Mouse (Mus musculus): Measurements from ENCODE around the gene Gdpgp1. TPM values are rescaled to one million over a fixed set of nuclear protein-coding genes. Genes with fewer than 3 reads are reported as not detected.
A peak's percentile ranks its signal among the peaks of the same experiment; 100 is the strongest.

Gdpgp1 gene
- polyA plus RNA-seq, 1 experiment from 2014 or later = 4.4 TPM

DNA sequence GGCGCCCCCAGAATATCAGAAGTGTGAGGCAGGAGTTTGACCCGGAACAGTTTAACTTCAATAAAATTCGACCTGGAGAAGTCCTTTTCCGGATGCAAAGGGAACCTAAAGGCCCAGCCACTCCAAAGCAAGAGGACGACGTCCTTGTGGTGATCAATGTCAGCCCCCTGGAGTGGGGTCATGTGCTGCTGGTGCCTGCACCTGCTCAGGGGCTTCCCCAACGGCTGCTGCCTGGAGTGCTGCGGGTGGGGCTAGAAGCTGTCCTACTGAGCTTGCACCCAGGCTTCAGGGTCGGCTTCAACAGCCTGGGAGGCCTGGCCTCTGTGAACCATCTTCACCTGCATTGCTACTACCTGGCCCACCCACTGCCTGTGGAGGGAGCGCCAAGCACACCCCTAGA is 5.9 kb downstream of the Gdpgp1 start:
- Histone ChIP-seq H3K9ac (no peak overlapping the region), H3K27ac (no peak overlapping the region), H3K4me2 (no peak overlapping the region), H3K27me3 (replicated peaks) (no peaks in the 10 kb centered on the region), H3K9me3 (replicated peaks) (no peaks in the 10 kb centered on the region), H3K4me3 (no peak overlapping the region), H3K4me1 (peaks cover 21% of the 10 kb centered on the region), H3K36me3 (peaks cover 40% of the 10 kb centered on the region)
- no peak for ATAC-seq
- 83% methylated on average over 10 of the region's 10 CpGs for WGBS (ENCODE audit: insufficient replicate concordance)

DNA sequence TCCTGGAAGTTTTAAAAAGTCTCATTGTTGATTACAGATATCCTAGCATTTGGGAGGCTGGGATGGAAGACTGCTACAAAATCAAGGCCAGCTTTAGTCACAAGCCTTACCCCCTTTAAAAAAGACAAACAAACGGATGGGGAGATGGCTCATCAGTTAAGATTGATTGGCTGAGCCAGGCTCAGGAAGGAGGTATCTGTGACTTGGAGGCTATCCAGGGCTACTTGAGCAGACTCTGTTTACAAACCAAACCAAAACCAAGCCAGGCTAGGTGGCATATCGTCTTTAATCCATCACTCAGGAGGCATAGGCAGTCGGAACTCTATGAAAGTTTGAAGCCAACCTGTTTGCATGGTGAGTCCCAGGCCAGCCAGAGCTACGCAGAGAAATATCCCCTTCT is 9.0 kb downstream of the Gdpgp1 start:
- Histone ChIP-seq H3K4me3 (no peak overlapping the region), H3K9ac (no peak overlapping the region), H3K27ac (no peak overlapping the region), H3K4me2 (no peak overlapping the region), H3K4me1 (peaks cover 9% of the 10 kb centered on the region), H3K36me3 (peaks cover 40% of the 10 kb centered on the region), H3K27me3 (replicated peaks) (no peaks in the 10 kb centered on the region), H3K9me3 (replicated peaks) (no peaks in the 10 kb centered on the region)
- 70% methylated on average over 4 of the region's 4 CpGs for WGBS (ENCODE audit: insufficient replicate concordance)
- ATAC-seq = no peak

DNA sequence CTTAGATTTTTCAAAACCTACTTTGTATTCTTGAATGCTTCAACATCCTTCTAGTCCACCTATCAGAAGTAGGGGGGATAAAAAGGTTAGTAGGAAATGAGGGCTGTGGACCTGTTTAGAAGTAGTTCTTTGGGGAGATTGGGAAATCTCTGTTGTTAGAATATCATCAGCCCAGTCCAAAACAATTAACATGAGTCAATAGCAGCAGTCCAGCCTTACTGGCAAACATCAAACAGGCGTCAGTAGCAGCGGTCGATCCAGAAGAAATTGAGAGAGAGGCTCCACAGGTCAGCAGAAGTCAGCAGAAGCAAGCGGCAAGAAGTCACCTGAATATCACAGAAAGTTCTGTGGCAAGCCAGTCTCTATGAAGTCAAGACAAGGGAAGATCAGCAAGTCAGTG is 12.2 kb downstream of the Gdpgp1 start:
- H3K9ac ChIP-seq = no peak overlapping the region
- no peak overlapping the region for H3K4me2 ChIP-seq
- peaks cover 17% of the 10 kb centered on the region for H3K4me1 ChIP-seq
- no peaks in the 10 kb centered on the region for H3K27me3 ChIP-seq (replicated peaks)
- ATAC-seq = no peak
- H3K27ac ChIP-seq = no peak overlapping the region
- peaks cover 13% of the 10 kb centered on the region for H3K36me3 ChIP-seq
- 92% methylated on average over 4 of the region's 4 CpGs for WGBS (ENCODE audit: insufficient replicate concordance)
- H3K9me3 ChIP-seq (replicated peaks) = no peaks in the 10 kb centered on the region
- no peak overlapping the region for H3K4me3 ChIP-seq

DNA sequence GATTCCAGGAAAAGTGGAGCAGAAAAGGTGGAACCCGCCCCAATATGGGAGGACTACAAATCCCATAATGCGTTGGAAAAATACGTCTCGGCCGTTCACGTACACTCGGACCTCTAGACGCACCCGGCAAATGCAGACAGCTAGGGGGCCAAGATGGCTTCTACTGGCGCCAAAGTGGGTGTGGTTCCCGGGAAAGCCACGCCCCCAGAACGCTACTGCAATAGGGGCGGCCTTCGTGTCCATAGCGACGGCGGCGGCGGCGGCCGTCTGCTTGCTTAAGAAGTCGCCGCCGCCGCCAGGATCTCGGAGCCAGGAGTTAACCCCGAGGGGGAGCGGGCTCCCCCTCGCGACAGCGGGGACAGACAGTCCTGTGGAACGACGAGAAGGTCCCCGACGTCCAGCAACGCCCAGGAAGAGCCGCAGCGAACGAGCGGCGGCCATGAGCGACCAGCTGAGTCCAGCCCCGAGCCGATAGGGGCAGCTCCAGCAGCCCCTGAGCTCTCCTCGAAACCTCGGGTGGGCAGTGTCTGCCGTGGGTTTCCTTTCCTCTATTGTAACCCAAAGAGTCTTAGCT is 13.6 kb downstream of the Gdpgp1 start, which contains the start of gene Ttll13:
Ttll13 (plus strand) TSS at position 229 of the 574 bp plus-strand sequence.
- Histone ChIP-seq H3K36me3 (no peaks in the 10 kb centered on the region), H3K9me3 (replicated peaks) (no peaks in the 10 kb centered on the region), H3K9ac (peak within 1 kb of the TSS; percentile 82), H3K4me3 (peak within 1 kb of the TSS; percentile 77), H3K27me3 (replicated peaks) (no peaks in the 10 kb centered on the region; the same call in 1 of the 2 replicates), H3K4me2 (peak within 1 kb of the TSS; percentile 92), H3K4me1 (peaks cover 23% of the 10 kb centered on the region), H3K27ac (peak within 1 kb of the TSS; percentile 79)
- peak; percentile 97 for ATAC-seq
- under 1% methylated on average over 48 of the region's 48 CpGs for WGBS (ENCODE audit: insufficient replicate concordance)

GRCm38 (mm10) chr7:80246859-80247258 is 14.2 kb downstream of the Gdpgp1 start:
- WGBS (ENCODE audit: insufficient replicate concordance) = 16% methylated on average over 7 of the region's 7 CpGs
- H3K9ac ChIP-seq = peak overlapping the region; percentile 82
- H3K27me3 ChIP-seq (replicated peaks) = peaks cover 4% of the 10 kb centered on the region
- no peaks in the 10 kb centered on the region for H3K9me3 ChIP-seq (replicated peaks)
- ATAC-seq = no peak
- H3K4me3 ChIP-seq = peak overlapping the region; percentile 77
- peak overlapping the region; percentile 92 for H3K4me2 ChIP-seq
- H3K27ac ChIP-seq = peak overlapping the region; percentile 79; the same call in 1 of the 2 replicates
- peaks cover 26% of the 10 kb centered on the region for H3K4me1 ChIP-seq
- H3K36me3 ChIP-seq = no peaks in the 10 kb centered on the region

DNA sequence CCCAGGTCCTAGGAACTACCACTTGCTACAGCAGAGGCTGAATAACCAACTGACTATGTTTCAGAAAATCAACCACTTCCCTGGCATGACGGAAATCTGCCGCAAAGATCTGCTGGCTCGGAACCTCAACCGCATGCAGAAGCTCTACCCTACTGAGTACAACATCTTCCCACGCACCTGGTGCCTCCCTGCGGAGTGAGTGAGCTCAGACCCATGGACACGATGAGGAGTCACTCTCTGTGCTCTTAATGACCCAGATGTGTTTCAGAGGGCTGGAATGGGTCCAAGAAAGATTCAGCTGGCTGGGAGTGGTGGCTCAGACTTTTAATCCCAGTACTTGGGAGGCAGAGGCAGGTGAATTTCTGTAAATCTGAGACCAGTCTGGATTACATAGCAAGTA is 19.8 kb downstream of the Gdpgp1 start:
- Histone ChIP-seq H3K4me3 (no peak overlapping the region), H3K4me2 (no peak overlapping the region), H3K9me3 (replicated peaks) (no peaks in the 10 kb centered on the region), H3K36me3 (no peaks in the 10 kb centered on the region), H3K9ac (no peak overlapping the region), H3K27me3 (replicated peaks) (peaks cover 10% of the 10 kb centered on the region), H3K4me1 (peaks cover 25% of the 10 kb centered on the region), H3K27ac (no peak overlapping the region)
- 78% methylated on average over 7 of the region's 7 CpGs for WGBS (ENCODE audit: insufficient replicate concordance)
- no peak for ATAC-seq

DNA sequence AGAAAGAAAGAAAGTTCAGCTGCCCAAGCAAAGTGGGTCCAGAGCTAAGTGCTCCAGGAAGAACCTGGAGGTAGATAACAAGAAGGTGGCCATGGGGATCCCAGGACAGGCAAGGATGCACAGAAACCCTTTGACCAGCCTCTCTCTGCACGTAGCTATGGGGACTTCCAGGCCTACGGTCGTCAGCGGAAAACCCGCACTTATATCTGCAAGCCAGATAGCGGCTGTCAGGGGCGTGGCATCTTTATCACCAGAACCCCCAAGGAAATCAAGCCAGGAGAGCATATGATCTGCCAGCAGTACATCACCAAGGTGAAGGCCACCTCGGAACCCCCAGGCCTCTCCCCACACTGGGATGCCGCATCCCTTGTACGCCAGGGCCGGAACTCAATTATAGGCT is 20.2 kb downstream of the Gdpgp1 start:
- ATAC-seq = no peak
- Histone ChIP-seq H3K27ac (no peak overlapping the region), H3K4me1 (peaks cover 30% of the 10 kb centered on the region), H3K9ac (no peak overlapping the region), H3K4me3 (no peak overlapping the region), H3K9me3 (replicated peaks) (no peaks in the 10 kb centered on the region), H3K36me3 (no peaks in the 10 kb centered on the region), H3K27me3 (replicated peaks) (peaks cover 10% of the 10 kb centered on the region), H3K4me2 (no peak overlapping the region)
- 42% methylated on average over 11 of the region's 11 CpGs for WGBS (ENCODE audit: insufficient replicate concordance)

DNA sequence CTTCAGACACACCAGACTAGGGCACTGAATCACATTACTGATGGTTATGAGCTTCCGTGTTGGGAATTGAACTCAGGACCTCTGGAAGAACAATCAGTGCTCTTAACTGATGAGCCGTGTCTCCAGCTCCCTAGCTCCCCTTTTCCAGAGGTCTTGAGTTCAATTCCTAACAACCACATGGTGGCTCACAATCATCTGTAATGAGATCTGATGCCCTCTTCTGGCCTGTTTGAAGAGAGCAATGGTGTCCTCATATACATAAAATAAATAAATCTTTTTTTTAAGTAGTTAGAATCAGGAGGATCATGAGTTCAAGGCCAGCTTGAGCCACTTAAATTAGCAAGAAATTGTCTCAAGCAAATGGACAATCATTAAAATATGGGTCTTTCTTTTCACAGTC is 23.3 kb downstream of the Gdpgp1 start:
- H3K4me2 ChIP-seq = no peak overlapping the region
- H3K36me3 ChIP-seq = no peaks in the 10 kb centered on the region
- ATAC-seq = no peak
- H3K4me3 ChIP-seq = no peak overlapping the region
- no peak overlapping the region for H3K27ac ChIP-seq
- peaks cover 19% of the 10 kb centered on the region for H3K27me3 ChIP-seq (replicated peaks)
- H3K4me1 ChIP-seq = peaks cover 37% of the 10 kb centered on the region
- WGBS (ENCODE audit: insufficient replicate concordance) = 55% methylated on average over 2 of the region's 2 CpGs
- H3K9ac ChIP-seq = no peak overlapping the region
- H3K9me3 ChIP-seq (replicated peaks) = no peaks in the 10 kb centered on the region

- Histone ChIP-seq H3K27me3 (replicated peaks) (peaks cover 9% of the 10 kb centered on the region), H3K27ac (no peak overlapping the region), H3K4me1 (peaks cover 32% of the 10 kb centered on the region), H3K36me3 (no peaks in the 10 kb centered on the region), H3K9ac (no peak overlapping the region), H3K4me3 (no peak overlapping the region), H3K9me3 (replicated peaks) (no peaks in the 10 kb centered on the region), H3K4me2 (no peak overlapping the region)
- ATAC-seq = no peak
- WGBS (ENCODE audit: insufficient replicate concordance) = 60% methylated on average over 2 of the region's 2 CpGs
Measured at GRCm38 (mm10) chr7:80257706-80258105, 25.0 kb downstream of the Gdpgp1 start.

DNA sequence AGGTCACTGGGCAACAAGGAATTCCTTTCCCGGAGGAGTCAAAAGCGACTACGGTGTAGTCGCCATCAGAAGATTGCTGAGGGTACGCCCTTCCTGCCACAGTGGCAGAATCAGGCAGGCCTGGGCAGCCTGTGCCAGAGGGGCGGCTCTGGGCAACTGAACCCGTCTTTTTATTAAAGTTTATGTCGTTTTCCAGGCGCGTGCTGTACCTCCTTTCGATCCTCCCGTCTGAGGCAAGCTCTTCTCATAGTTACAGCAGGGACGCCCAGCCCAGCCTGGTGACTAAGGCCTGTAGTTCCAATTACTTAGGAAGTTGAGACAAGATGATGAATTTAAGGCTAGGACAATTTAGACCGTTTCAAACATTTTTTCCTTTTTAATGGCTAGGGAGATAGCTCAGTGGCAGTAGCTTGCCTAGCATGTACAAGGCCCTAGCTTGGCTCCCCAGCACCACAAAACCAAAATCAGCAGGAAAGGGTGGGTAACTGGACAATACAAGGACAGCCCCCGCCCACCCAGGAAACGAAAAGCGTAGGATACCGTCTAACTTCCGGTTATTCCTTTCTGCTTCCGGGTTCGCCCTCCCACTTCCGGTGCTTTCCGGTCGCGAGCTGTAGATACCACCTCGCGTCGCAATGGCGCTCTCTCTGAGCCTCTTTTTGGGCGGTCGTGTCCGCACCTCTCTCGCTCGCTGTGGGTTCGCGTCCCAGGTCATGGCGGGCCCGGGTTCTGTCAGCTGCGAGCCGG is 28.1 kb downstream of the Gdpgp1 start, which contains the start of gene Ngrn:
Ngrn (plus strand) TSS at position 591 of the 747 bp plus-strand sequence.
- H3K9me3 ChIP-seq (replicated peaks) = no peaks in the 10 kb centered on the region
- peaks cover 29% of the 10 kb centered on the region for H3K36me3 ChIP-seq
- WGBS (ENCODE audit: insufficient replicate concordance) = 22% methylated on average over 40 of the region's 40 CpGs
- H3K4me1 ChIP-seq = peaks cover 31% of the 10 kb centered on the region
- peak within 1 kb of the TSS; percentile 85 for H3K4me2 ChIP-seq
- peak within 1 kb of the TSS; percentile 82 for H3K9ac ChIP-seq
- ATAC-seq = peak; percentile 87
- peak within 1 kb of the TSS; percentile 76 for H3K4me3 ChIP-seq
- peak within 1 kb of the TSS; percentile 88 for H3K27ac ChIP-seq
- peaks cover 9% of the 10 kb centered on the region for H3K27me3 ChIP-seq (replicated peaks)

DNA sequence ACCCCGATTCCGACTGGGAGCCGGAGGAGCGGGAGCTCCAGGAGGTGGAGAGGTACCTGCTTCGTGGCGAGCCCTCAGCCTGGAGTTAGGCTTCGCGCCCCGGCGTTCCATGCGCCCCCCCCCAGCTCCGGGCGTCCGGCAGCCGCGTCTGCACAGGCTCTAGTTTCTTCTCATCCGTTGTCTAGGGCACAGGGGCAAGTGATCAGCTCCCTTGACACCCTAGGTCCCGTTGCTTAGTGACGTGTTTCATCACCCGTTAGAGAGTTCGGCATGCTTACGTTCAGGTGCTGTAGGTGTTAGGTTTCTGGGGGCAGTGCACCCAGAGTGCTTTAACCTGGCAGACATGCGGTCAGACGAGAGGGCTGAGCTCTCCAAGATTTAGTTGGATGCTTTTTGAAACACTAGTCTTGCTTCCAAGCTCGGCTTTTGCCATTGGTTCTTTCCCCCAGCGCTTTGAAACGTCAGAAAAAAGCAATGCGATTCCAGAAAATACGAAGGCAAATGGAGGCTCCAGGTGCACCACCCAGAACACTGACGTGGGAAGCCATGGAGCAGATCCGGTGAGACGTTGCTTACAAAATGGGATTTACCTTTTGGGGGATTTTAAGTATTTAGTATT is 28.8 kb downstream of the Gdpgp1 start:
- Histone ChIP-seq H3K27ac (peak overlapping the region; percentile 88), H3K27me3 (replicated peaks) (peaks cover 9% of the 10 kb centered on the region), H3K4me1 (peaks cover 31% of the 10 kb centered on the region), H3K36me3 (peaks cover 35% of the 10 kb centered on the region), H3K9ac (peak overlapping the region; percentile 82), H3K9me3 (replicated peaks) (no peaks in the 10 kb centered on the region), H3K4me2 (peak overlapping the region; percentile 85), H3K4me3 (peak overlapping the region; percentile 76)
- WGBS (ENCODE audit: insufficient replicate concordance) = under 1% methylated on average over 32 of the region's 32 CpGs
- ATAC-seq = peak; percentile 71

- H3K27me3 ChIP-seq (replicated peaks) = no peaks in the 10 kb centered on the region
- H3K9ac ChIP-seq = no peak overlapping the region
- peaks cover 34% of the 10 kb centered on the region for H3K4me1 ChIP-seq
- no peak for ATAC-seq
- no peaks in the 10 kb centered on the region for H3K9me3 ChIP-seq (replicated peaks)
- peaks cover 45% of the 10 kb centered on the region for H3K36me3 ChIP-seq
- 89% methylated on average over 12 of the region's 12 CpGs for WGBS (ENCODE audit: insufficient replicate concordance)
- H3K27ac ChIP-seq = no peak overlapping the region
- H3K4me3 ChIP-seq = no peak overlapping the region
- H3K4me2 ChIP-seq = no peak overlapping the region
Measured at GRCm38 (mm10) chr7:80264606-80265005, 31.9 kb downstream of the Gdpgp1 start.
